Mouse (Mus musculus) CH12.LX (cell line): Measurements from ENCODE around the gene Kxd1. TPM values are rescaled to one million over a fixed set of nuclear protein-coding genes. Genes with fewer than 3 reads are reported as not detected.
A peak's percentile ranks its signal among the peaks of the same experiment; 100 is the strongest.

Experiments used
- DNase-seq: peaks from one replicate; pipeline ENCODE4 v3.0.0-alpha.2; 2013; ENCODE audit errors: extremely low read depth
- H3K27ac ChIP-seq: 2 replicates; pipeline ENCODE4 v1.5.1; 2012; ENCODE audit warnings: low read depth, mild to moderate bottlenecking, control low read depth, moderate library complexity; ENCODE audit not compliant: insufficient read depth
- H3K27me3 ChIP-seq: replicated peaks from 2 replicates; pipeline ENCODE3; 2012; ENCODE audit warnings: inconsistent platforms
- H3K36me3 ChIP-seq, 2 experiments: replicated peaks in 1 of 2; 2 replicates each; pipeline versions ENCODE3 to v1.6.1; 2012; ENCODE audit warnings: inconsistent platforms in 1 of 2, low read length in 1 of 2, mild to moderate bottlenecking in 1 of 2, mixed read lengths in 1 of 2, moderate library complexity in 1 of 2; ENCODE audit not compliant: control insufficient read depth in 1 of 2, insufficient read depth in 1 of 2
- H3K4me1 ChIP-seq, 2 experiments: 2 replicates each; pipeline ENCODE4 v1.6.1; 2012; ENCODE audit warnings: inconsistent platforms in 1 of 2, moderate library complexity in 1 of 2; ENCODE audit not compliant: insufficient read depth in 2 of 2, control insufficient read depth in 1 of 2
- H3K4me2 ChIP-seq: 2 replicates; pipeline ENCODE4 v1.6.1; 2012; ENCODE audit warnings: low read depth, mild to moderate bottlenecking, control low read depth; ENCODE audit not compliant: poor library complexity, insufficient read depth, severe bottlenecking
- H3K4me3 ChIP-seq, 3 experiments: fragments of 150-350 bp in 1 of 3; sonication (generic) in 1 of 3; replicated peaks in 1 of 3; 2 replicates each; pipeline versions ENCODE3 to v1.5.1; 2011 to 2012; ENCODE audit warnings: low read depth in 2 of 3, low read length in 2 of 3, mild to moderate bottlenecking in 2 of 3, moderate library complexity in 2 of 3, control low read depth in 1 of 3, improper control_type of control experiment in 1 of 3, inconsistent platforms in 1 of 3, mixed read lengths in 1 of 3; ENCODE audit not compliant: poor library complexity in 1 of 3
- H3K79me2 ChIP-seq: replicated peaks from 2 replicates; pipeline ENCODE4 v1.6.1; 2012; ENCODE audit warnings: mild to moderate bottlenecking, moderate library complexity; ENCODE audit not compliant: control insufficient read depth, poor library complexity, insufficient read depth, severe bottlenecking; ENCODE audit errors: extremely low read depth
- H3K9ac ChIP-seq: 2 replicates; pipeline ENCODE4 v1.6.1; 2012; ENCODE audit warnings: low read depth, mild to moderate bottlenecking, control low read depth, moderate library complexity; ENCODE audit not compliant: insufficient read depth
- H3K9me3 ChIP-seq: replicated peaks from 2 replicates; pipeline ENCODE3; 2012; ENCODE audit warnings: low read length, inconsistent platforms, mixed read lengths
- BHLHE40 ChIP-seq: IDR thresholded peaks from 2 replicates; pipeline ENCODE4 v1.6.1; 2011; ENCODE audit warnings: mild to moderate bottlenecking, low read depth, low read length, improper control_type of control experiment
- CHD1 ChIP-seq: IDR thresholded peaks from 2 replicates; pipeline ENCODE4 v1.6.1; 2012; ENCODE audit warnings: low read depth, low read length, improper control_type of control experiment, inconsistent platforms
- CHD2 ChIP-seq: IDR thresholded peaks from 2 replicates; pipeline ENCODE4 v1.6.1; 2011; ENCODE audit warnings: low read length, improper control_type of control experiment
- CTCF ChIP-seq, 2 experiments: IDR thresholded peaks in 1 of 2; conservative IDR thresholded peaks in 1 of 2; 2 replicates each; pipeline ENCODE4 v1.5.1; 2011 to 2012; ENCODE audit warnings: low read depth in 2 of 2, low read length in 2 of 2, improper control_type of control experiment in 1 of 2, inconsistent platforms in 1 of 2, mild to moderate bottlenecking in 1 of 2, moderate library complexity in 1 of 2
- E2F4 ChIP-seq: IDR thresholded peaks from 2 replicates; pipeline ENCODE4 v1.6.1; 2011; ENCODE audit warnings: low read depth, low read length, improper control_type of control experiment; ENCODE audit not compliant: insufficient replicate concordance
- ELF1 ChIP-seq: IDR thresholded peaks from 2 replicates; pipeline ENCODE4 v1.6.1; 2014; ENCODE audit warnings: low read depth, mild to moderate bottlenecking, inconsistent platforms, low read length, improper control_type of control experiment
- EP300 ChIP-seq: IDR thresholded peaks from 2 replicates; pipeline ENCODE4 v1.6.1; 2011; ENCODE audit warnings: low read length, improper control_type of control experiment
- ETS1 ChIP-seq: conservative IDR thresholded peaks from 2 replicates; pipeline ENCODE4 v1.6.1; 2012; ENCODE audit warnings: low read depth, mild to moderate bottlenecking, inconsistent platforms, low read length, improper control_type of control experiment, moderate library complexity
- GABPA ChIP-seq: IDR thresholded peaks from 2 replicates; pipeline ENCODE4 v1.6.1; 2012; ENCODE audit warnings: low read depth, low read length, improper control_type of control experiment, inconsistent platforms; ENCODE audit not compliant: insufficient replicate concordance
- HCFC1 ChIP-seq: IDR thresholded peaks from 2 replicates; pipeline ENCODE4 v1.6.1; 2012; ENCODE audit warnings: low read depth, mild to moderate bottlenecking, inconsistent platforms, low read length, improper control_type of control experiment
- IRF4 ChIP-seq: IDR thresholded peaks from 2 replicates; pipeline ENCODE4 v1.6.1; 2014; ENCODE audit warnings: low read depth, mild to moderate bottlenecking, inconsistent platforms, low read length, improper control_type of control experiment
- JUN ChIP-seq: IDR thresholded peaks from 2 replicates; pipeline ENCODE4 v1.6.1; 2011; ENCODE audit warnings: low read depth, mild to moderate bottlenecking, low read length, improper control_type of control experiment, moderate library complexity; ENCODE audit not compliant: insufficient read depth
- JUND ChIP-seq: conservative IDR thresholded peaks from 2 replicates; pipeline ENCODE4 v1.6.1; 2011; ENCODE audit warnings: low read depth, low read length, improper control_type of control experiment
- MAZ ChIP-seq: IDR thresholded peaks from 2 replicates; pipeline ENCODE4 v1.6.1; 2012; ENCODE audit warnings: low read depth, mild to moderate bottlenecking, inconsistent platforms, low read length, improper control_type of control experiment, moderate library complexity
- MYC ChIP-seq: IDR thresholded peaks from 2 replicates; pipeline ENCODE4 v1.6.1; 2011; ENCODE audit warnings: low read depth, mild to moderate bottlenecking, improper control_type of control experiment, low read length
- NELFE ChIP-seq: IDR thresholded peaks from 2 replicates; pipeline ENCODE4 v1.6.1; 2011; ENCODE audit warnings: low read depth, low read length, improper control_type of control experiment
- PAX5 ChIP-seq: IDR thresholded peaks from 2 replicates; pipeline ENCODE4 v1.6.1; 2012; ENCODE audit warnings: low read length, inconsistent platforms, mixed read lengths
- POLR2A ChIP-seq: IDR thresholded peaks from 2 replicates; pipeline ENCODE4 v1.6.1; 2011; ENCODE audit warnings: low read depth, mild to moderate bottlenecking, improper control_type of control experiment, low read length
- POLR2AphosphoS2 ChIP-seq: IDR thresholded peaks from 2 replicates; pipeline ENCODE4 v1.6.1; 2011; ENCODE audit warnings: low read depth, low read length, improper control_type of control experiment
- RCOR1 ChIP-seq: conservative IDR thresholded peaks from 2 replicates; pipeline ENCODE4 v1.6.1; 2012; ENCODE audit warnings: low read depth, mild to moderate bottlenecking, inconsistent platforms, low read length, improper control_type of control experiment
- SIN3A ChIP-seq: IDR thresholded peaks from 2 replicates; pipeline ENCODE4 v1.6.1; 2012; ENCODE audit warnings: low read length, improper control_type of control experiment, inconsistent platforms
- SMC3 ChIP-seq: IDR thresholded peaks from 2 replicates; pipeline ENCODE4 v1.6.1; 2011; ENCODE audit warnings: low read depth, low read length, improper control_type of control experiment
- TBP ChIP-seq: conservative IDR thresholded peaks from 2 replicates; pipeline ENCODE4 v1.6.1; 2011; ENCODE audit warnings: low read depth, low read length, improper control_type of control experiment
- TCF12 ChIP-seq: IDR thresholded peaks from 2 replicates; pipeline ENCODE4 v1.6.1; 2014; ENCODE audit warnings: low read depth, mild to moderate bottlenecking, inconsistent platforms, low read length, improper control_type of control experiment
- UBTF ChIP-seq: IDR thresholded peaks from 2 replicates; pipeline ENCODE4 v1.6.1; 2012; ENCODE audit warnings: low read depth, mild to moderate bottlenecking, inconsistent platforms, low read length, improper control_type of control experiment, moderate library complexity
- ZC3H11A ChIP-seq: IDR thresholded peaks from 2 replicates; pipeline ENCODE4 v1.6.1; 2012; ENCODE audit warnings: low read depth, mild to moderate bottlenecking, inconsistent platforms, low read length, improper control_type of control experiment
- ZKSCAN1 ChIP-seq: IDR thresholded peaks from 2 replicates; pipeline ENCODE4 v1.6.1; 2012; ENCODE audit warnings: low read depth, inconsistent platforms, low read length, improper control_type of control experiment, borderline replicate concordance
- ZMIZ1 ChIP-seq: IDR thresholded peaks from 2 replicates; pipeline ENCODE4 v1.6.1; 2012; ENCODE audit warnings: low read depth, mild to moderate bottlenecking, inconsistent platforms, low read length, improper control_type of control experiment
- ZNF384 ChIP-seq: IDR thresholded peaks from 2 replicates; pipeline ENCODE4 v1.6.1; 2012; ENCODE audit warnings: low read depth, low read length, improper control_type of control experiment, inconsistent platforms
- dilution Hi-C: fragments of 300-500 bp; cut with MboI; formaldehyde crosslinking; loops from 2 replicates; pipeline ENCODE4 v1.14.3; 2020; ENCODE audit warnings: low sequenced_read_pairs; ENCODE audit not compliant: extremely low pct_unique_long_range_greater_than_20kb, extremely low pct_ligation_motif_present
- in situ Hi-C: fragments of 300-500 bp; cut with MboI; formaldehyde crosslinking; loops from 3 replicates; pipeline ENCODE4 v1.14.3; 2019; ENCODE audit warnings: low sequenced_read_pairs, low pct_ligation_motif_present, low pct_unique_long_range_greater_than_20kb, mixed read lengths
- polyA plus RNA-seq: library from polyadenylated mRNA; unstranded; fragments of >175 nt; gene quantifications from 2 replicates; pipeline ENCODE4 v1.2.1, GENCODE M21; 2012; ENCODE audit warnings: low read depth; ENCODE audit not compliant: insufficient read length
- total RNA-seq, 2 experiments: library from RNA; depleted of rRNA; stranded (reverse); fragments of 300-350 nt in 1 of 2; fragments of >200 nt in 1 of 2; gene quantifications; 2 replicates each; pipeline ENCODE4 v1.2.3; 2012 to 2014

The Kxd1 gene
- total and polyA plus RNA-seq, 3 experiments, result 56.6 to 68.0 (median 63.4) TPM

DNA sequence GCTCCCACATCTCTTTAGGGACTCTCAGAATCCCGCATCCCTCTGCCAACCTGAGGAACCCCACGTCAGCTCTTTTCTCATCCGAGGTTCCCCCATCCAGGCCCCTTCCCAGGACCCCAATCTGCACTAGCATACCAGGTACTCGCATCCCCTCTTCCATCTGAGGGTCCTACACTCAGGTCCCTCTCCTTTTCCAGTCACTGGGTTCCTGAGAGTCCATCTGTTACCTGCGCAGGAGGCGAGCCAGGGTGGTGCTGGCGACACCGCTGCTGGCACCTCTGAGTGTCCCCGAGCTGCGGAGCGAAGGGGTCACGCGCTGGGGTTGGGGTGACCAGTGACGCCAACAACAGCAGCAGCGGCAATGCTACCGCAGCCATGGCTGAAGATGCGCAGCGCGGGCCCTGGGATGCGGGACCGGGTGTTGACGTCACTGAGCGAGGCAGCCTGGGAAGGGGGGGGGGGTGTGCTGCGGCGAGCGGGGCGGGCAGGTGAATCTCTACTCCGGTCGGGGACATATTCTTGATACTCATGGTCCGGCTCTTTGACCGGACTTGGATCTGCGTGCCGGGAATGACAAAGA, 40.7 kb downstream of the Kxd1 start, which contains the start of gene Tmem59l:
Gene Tmem59l, minus strand, starts transcription at position 418 of the 580 bp plus-strand sequence.
- H3K27me3 ChIP-seq, result peaks cover 96% of the 10 kb centered on the region
- no peaks in the 10 kb centered on the region for H3K79me2 ChIP-seq
- in situ Hi-C loops, result no loop called here
- no peak for DNase-seq
- no peak within 1 kb of the TSS for H3K9ac ChIP-seq
- no peaks in the 10 kb centered on the region for H3K9me3 ChIP-seq
- peak within 1 kb of the TSS in 1 of 3 experiments; percentile 9 for H3K4me3 ChIP-seq
- H3K4me2 ChIP-seq, result peak within 1 kb of the TSS; percentile 26
- H3K36me3 ChIP-seq, result no peaks in the 10 kb centered on the region
- TF ChIP-seq ELF1 (no peak), CHD1 (no peak), PAX5 (no peak), ZNF384 (no peak), RCOR1 (no peak), IRF4 (no peak), TCF12 (no peak), ZC3H11A (no peak), POLR2AphosphoS2 (no peak), SMC3 (no peak), POLR2A (no peak), GABPA (no peak), JUN (no peak), MAZ (no peak), EP300 (no peak), ZKSCAN1 (no peak), E2F4 (no peak), JUND (no peak), TBP (no peak), CHD2 (no peak)
- no peak within 1 kb of the TSS for H3K27ac ChIP-seq
- H3K4me1 ChIP-seq, result peaks cover 10 to 20% of the 10 kb centered on the region in 2 experiments
- dilution Hi-C loops, result no loop called here

DNA sequence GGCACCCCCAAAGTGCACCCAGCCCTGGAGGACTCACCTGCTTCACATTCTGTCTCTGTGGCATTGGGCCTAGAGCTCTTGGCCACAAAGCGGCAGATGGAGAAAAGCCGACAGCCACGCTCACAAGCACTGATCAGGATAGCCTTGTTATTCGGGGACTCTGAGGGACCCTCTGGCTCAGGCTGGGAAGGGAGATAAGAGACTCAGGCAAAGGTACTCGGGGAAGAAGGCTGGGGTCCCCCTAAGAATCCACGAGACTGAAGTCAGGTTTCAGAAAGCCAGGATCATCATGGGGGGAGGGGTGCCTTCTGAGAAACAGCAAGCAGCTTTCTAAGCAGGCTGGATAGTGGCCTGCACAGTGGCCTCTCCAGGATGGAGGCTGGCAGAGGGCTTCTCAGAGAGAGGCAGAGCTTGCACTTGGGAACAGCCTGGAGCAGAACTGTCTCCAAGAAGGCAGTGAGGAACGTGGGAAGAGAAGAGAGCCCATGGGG, 41.5 kb downstream of the Kxd1 start:
- Histone ChIP-seq H3K36me3 (no peaks in the 10 kb centered on the region), H3K4me2 (no peak overlapping the region), H3K9ac (no peak overlapping the region), H3K4me3 (no peak overlapping the region), H3K79me2 (no peaks in the 10 kb centered on the region), H3K27me3 (peaks cover 96% of the 10 kb centered on the region), H3K9me3 (no peaks in the 10 kb centered on the region), H3K27ac (no peak overlapping the region), H3K4me1 (peaks cover 10 to 20% of the 10 kb centered on the region in 2 experiments)
- dilution Hi-C loops (no loop called here), in situ Hi-C loops (no loop called here)
- no peak for DNase-seq
- TF ChIP-seq BHLHE40 (no peak), POLR2A (no peak), ETS1 (no peak), CHD2 (no peak), SIN3A (no peak), MAZ (no peak), TCF12 (no peak), MYC (no peak), CHD1 (no peak), UBTF (no peak), NELFE (no peak), ZNF384 (no peak), ZMIZ1 (no peak), ZKSCAN1 (no peak), CTCF (conservative IDR thresholded peaks at IDR 0.05 in 1 of 2, IDR thresholded peaks at IDR 0.05 in 1 of 2; ENCODE audit: low read depth in 2 of 2, low read length in 2 of 2) (no peak), HCFC1 (no peak)
